Mouse (Mus musculus): Measurements from ENCODE around the gene Pdlim7.
A peak's percentile ranks its signal among the peaks of the same experiment; 100 is the strongest.

The Pdlim7 gene

GRCm38 (mm10) chr13:55516955-55517354 is 3.5 kb upstream of the Pdlim7 start:
- peak; percentile 90 for DNase-seq

- DNase-seq = no peak
These were observed 352 bp upstream of the Pdlim7 start for GRCm38 (mm10) chr13:55513828-55514227.

GRCm38 (mm10) chr13:55512379-55513031 is 971 bp downstream of the Pdlim7 start:
- peak; percentile 47 for DNase-seq

GRCm38 (mm10) chr13:55511492-55511861 is 2.0 kb downstream of the Pdlim7 start:
- DNase-seq = no peak

- no peak for DNase-seq
These were observed 2.6 kb downstream of the Pdlim7 start for GRCm38 (mm10) chr13:55510668-55511491.

GRCm38 (mm10) chr13:55510332-55510667 is 3.2 kb downstream of the Pdlim7 start:
- DNase-seq = no peak

GRCm38 (mm10) chr13:55508531-55508930 is 4.9 kb downstream of the Pdlim7 start:
- no peak for DNase-seq

- DNase-seq = no peak
These were observed 5.6 kb downstream of the Pdlim7 start for GRCm38 (mm10) chr13:55507877-55508276.

GRCm38 (mm10) chr13:55506697-55507096 is 6.8 kb downstream of the Pdlim7 start:
- no peak for DNase-seq

- DNase-seq = no peak
These were observed 7.7 kb downstream of the Pdlim7 start for GRCm38 (mm10) chr13:55505810-55506209.

GRCm38 (mm10) chr13:55504390-55504789 is 9.1 kb downstream of the Pdlim7 start:
- no peak for DNase-seq

GRCm38 (mm10) chr13:55502405-55502804 is 11.1 kb downstream of the Pdlim7 start:
- no peak for DNase-seq

GRCm38 (mm10) chr13:55500575-55500974 is 12.9 kb downstream of the Pdlim7 start:
- DNase-seq = no peak

GRCm38 (mm10) chr13:55498906-55499305 is 14.6 kb downstream of the Pdlim7 start:
- no peak for DNase-seq

- DNase-seq = no peak
These were observed 16.8 kb downstream of the Pdlim7 start for GRCm38 (mm10) chr13:55496661-55497060.

GRCm38 (mm10) chr13:55495702-55496101 is 17.8 kb downstream of the Pdlim7 start:
- no peak for DNase-seq

GRCm38 (mm10) chr13:55494883-55495621 is 18.4 kb downstream of the Pdlim7 start:
- DNase-seq = peak; percentile 72

- DNase-seq = no peak
These were observed 19.2 kb downstream of the Pdlim7 start for GRCm38 (mm10) chr13:55494257-55494656.

- DNase-seq = no peak
These were observed 25.6 kb downstream of the Pdlim7 start, which contains the start of gene Dbn1 for GRCm38 (mm10) chr13:55487578-55488498. TSS of gene Dbn1 (minus strand) at chr13:55488111.

- no peak for DNase-seq
These were observed 26.4 kb downstream of the Pdlim7 start for GRCm38 (mm10) chr13:55486916-55487577.

- no peak for DNase-seq
These were observed 27.3 kb downstream of the Pdlim7 start for GRCm38 (mm10) chr13:55486029-55486794.

All from cerebellum, adult 8-10 months (tissue).